Mouse (Mus musculus): Measurements from ENCODE around the gene Kbtbd7. TPM values are rescaled to one million over a fixed set of nuclear protein-coding genes. Genes with fewer than 3 reads are reported as not detected.
A peak's percentile ranks its signal among the peaks of the same experiment; 100 is the strongest.
"Not testable (repeated sequence)": the region's sequence is repeated elsewhere in the genome, so short reads cannot be mapped to it uniquely, and the experiment has no call there.

The Kbtbd7 gene
- polyA plus RNA-seq, 1 experiment from 2014 or later = 15.6 TPM

- Histone ChIP-seq H3K27me3 (no peaks in the 10 kb centered on the region), H3K27ac (replicated peaks) (no peak overlapping the region), H3K4me3 (no peak overlapping the region), H3K9me3 (no peaks in the 10 kb centered on the region), H3K9ac (no peak overlapping the region), H3K4me1 (replicated peaks) (no peaks in the 10 kb centered on the region), H3K4me2 (no peak overlapping the region), H3K36me3 (peaks cover 42% of the 10 kb centered on the region)
- ATAC-seq (ENCODE audit: low read depth) = no peak
- WGBS = 79% methylated on average over 2 of the region's 2 CpGs
Measured at GRCm38 (mm10) chr14:79410662-79411061, 15.6 kb upstream of the Kbtbd7 start.

DNA sequence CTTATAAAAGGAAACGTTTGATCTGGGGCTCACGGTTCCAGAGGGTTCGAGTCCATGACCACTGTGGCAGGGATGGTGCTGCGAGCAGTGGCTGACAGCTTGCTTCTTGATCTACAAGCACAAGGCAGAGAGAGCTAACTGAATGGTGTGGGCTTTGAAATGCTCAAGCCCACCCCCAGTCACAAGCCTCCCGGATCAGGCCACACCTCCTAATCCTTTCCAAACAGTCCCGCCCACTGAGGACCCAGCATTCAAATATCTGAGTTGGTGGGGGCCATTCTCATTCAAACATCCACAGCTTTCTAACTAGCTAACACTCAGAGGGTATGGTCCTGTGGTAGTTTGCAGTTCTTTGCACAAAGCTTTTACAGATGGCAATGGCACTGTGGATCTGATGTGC lies 13.2 kb upstream of the Kbtbd7 start:
- Histone ChIP-seq H3K27me3 (no peaks in the 10 kb centered on the region), H3K4me3 (no peak overlapping the region), H3K36me3 (peaks cover 41% of the 10 kb centered on the region), H3K4me2 (no peak overlapping the region), H3K27ac (replicated peaks) (no peak overlapping the region), H3K4me1 (replicated peaks) (no peaks in the 10 kb centered on the region), H3K9me3 (no peaks in the 10 kb centered on the region), H3K9ac (no peak overlapping the region)
- 86% methylated on average over 6 of the region's 6 CpGs for WGBS
- no peak for ATAC-seq (ENCODE audit: low read depth)

- H3K4me2 ChIP-seq = peak overlapping the region; percentile 13; the same call in 1 of the 2 replicates
- no peak; the same call in 1 of the 2 replicates for ATAC-seq (ENCODE audit: low read depth)
Measured at GRCm38 (mm10) chr14:79420083-79420685, 6.1 kb upstream of the Kbtbd7 start.

DNA sequence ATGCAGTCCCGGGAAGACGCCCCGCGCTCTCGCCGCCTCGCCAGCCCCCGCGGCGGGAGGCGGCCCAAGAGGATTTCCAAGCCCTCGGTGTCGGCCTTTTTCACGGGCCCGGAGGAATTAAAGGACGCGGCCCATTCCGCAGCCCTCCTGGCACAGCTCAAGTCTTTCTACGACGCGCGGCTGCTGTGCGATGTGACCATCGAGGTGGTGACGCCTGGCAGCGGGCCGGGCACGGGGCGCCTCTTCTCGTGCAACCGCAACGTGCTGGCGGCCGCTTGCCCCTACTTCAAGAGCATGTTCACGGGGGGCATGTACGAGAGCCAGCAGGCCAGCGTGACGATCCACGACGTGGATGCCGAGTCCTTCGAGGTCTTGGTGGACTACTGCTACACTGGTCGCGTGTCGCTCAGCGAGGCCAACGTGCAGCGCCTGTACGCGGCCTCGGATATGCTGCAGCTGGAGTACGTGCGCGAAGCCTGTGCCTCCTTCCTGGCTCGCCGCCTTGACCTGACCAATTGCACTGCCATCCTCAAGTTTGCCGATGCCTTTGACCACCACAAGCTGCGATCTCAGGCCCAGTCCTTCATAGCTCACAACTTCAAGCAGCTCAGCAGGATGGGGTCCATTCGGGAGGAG lies 537 bp downstream of the Kbtbd7 start:
- peak overlapping the region; percentile 52 for H3K4me2 ChIP-seq
- peak overlapping the region; percentile 73 for H3K9ac ChIP-seq
- not testable (repeated sequence) for H3K9me3 ChIP-seq; H3K4me1 ChIP-seq (replicated peaks); H3K27me3 ChIP-seq
- peaks cover 19% of the 10 kb centered on the region for H3K36me3 ChIP-seq
- H3K4me3 ChIP-seq = peak overlapping the region; percentile 53
- peak overlapping the region; percentile 92 for H3K27ac ChIP-seq (replicated peaks)
- peak; percentile 71 for ATAC-seq (ENCODE audit: low read depth)
- WGBS = 61% methylated on average over 10 of the region's 59 CpGs

More at GRCm38 (mm10) chr14:79420083-79420685, 6.1 kb upstream of the Kbtbd7 start:
- Histone ChIP-seq H3K9me3 (no peaks in the 10 kb centered on the region), H3K27me3 (no peaks in the 10 kb centered on the region), H3K9ac (no peak overlapping the region), H3K27ac (replicated peaks) (no peak overlapping the region), H3K36me3 (peaks cover 19% of the 10 kb centered on the region), H3K4me3 (no peak overlapping the region), H3K4me1 (replicated peaks) (peaks cover 8% of the 10 kb centered on the region)
- WGBS = 26% methylated on average over 20 of the region's 20 CpGs

DNA sequence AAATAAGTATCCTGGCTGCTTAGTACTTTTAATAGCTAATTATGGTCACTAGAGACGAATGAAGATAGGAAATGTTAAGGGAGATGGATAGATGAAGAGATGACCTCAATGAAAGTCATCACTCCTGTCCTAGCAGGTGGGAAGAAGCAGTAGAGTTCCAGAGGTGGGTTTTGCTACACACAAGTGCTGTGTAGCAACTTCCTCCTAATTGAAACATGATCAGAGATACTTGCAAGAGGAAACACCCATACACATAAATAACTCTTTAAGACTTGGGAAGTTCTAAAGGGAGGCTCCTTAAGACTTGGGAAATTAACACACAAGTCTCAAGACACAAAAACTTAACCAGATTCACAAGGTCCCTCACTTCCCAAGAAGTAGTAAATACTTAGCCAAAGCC lies 7.8 kb downstream of the Kbtbd7 start:
- Histone ChIP-seq H3K9ac (no peak overlapping the region), H3K9me3 (no peaks in the 10 kb centered on the region), H3K27ac (replicated peaks) (no peak overlapping the region), H3K4me1 (replicated peaks) (no peaks in the 10 kb centered on the region), H3K27me3 (no peaks in the 10 kb centered on the region), H3K36me3 (peaks cover 4% of the 10 kb centered on the region; the same call in 1 of the 2 replicates), H3K4me3 (no peak overlapping the region), H3K4me2 (no peak overlapping the region)
- ATAC-seq (ENCODE audit: low read depth) = no peak
- 80% methylated on average over 1 of the region's 1 CpGs for WGBS

- peaks cover 12% of the 10 kb centered on the region for H3K4me1 ChIP-seq (replicated peaks)
- H3K36me3 ChIP-seq = no peaks in the 10 kb centered on the region
- WGBS = 87% methylated on average over 2 of the region's 2 CpGs
- H3K4me3 ChIP-seq = no peak overlapping the region
- no peak overlapping the region for H3K27ac ChIP-seq (replicated peaks)
- no peaks in the 10 kb centered on the region for H3K27me3 ChIP-seq
- H3K9ac ChIP-seq = no peak overlapping the region
- ATAC-seq (ENCODE audit: low read depth) = no peak
- peaks cover 5% of the 10 kb centered on the region; the same call in 1 of the 2 replicates for H3K9me3 ChIP-seq
- H3K4me2 ChIP-seq = no peak overlapping the region
Measured at GRCm38 (mm10) chr14:79440655-79441054, 14.3 kb downstream of the Kbtbd7 start.

GRCm38 (mm10) chr14:79441441-79441840 lies 15.1 kb downstream of the Kbtbd7 start:
- no peak overlapping the region for H3K4me2 ChIP-seq
- no peak overlapping the region for H3K9ac ChIP-seq
- no peak for ATAC-seq (ENCODE audit: low read depth)
- WGBS = 87% methylated on average over 5 of the region's 5 CpGs
- H3K9me3 ChIP-seq = peaks cover 5% of the 10 kb centered on the region; the same call in 1 of the 2 replicates
- H3K4me1 ChIP-seq (replicated peaks) = peaks cover 15% of the 10 kb centered on the region
- no peaks in the 10 kb centered on the region for H3K36me3 ChIP-seq
- no peak overlapping the region for H3K27ac ChIP-seq (replicated peaks)
- no peaks in the 10 kb centered on the region for H3K27me3 ChIP-seq
- no peak overlapping the region for H3K4me3 ChIP-seq

- H3K9ac ChIP-seq = no peak overlapping the region
- no peaks in the 10 kb centered on the region for H3K36me3 ChIP-seq
- H3K9me3 ChIP-seq = peaks cover 3% of the 10 kb centered on the region; the same call in 1 of the 2 replicates
- peaks cover 15% of the 10 kb centered on the region for H3K4me1 ChIP-seq (replicated peaks)
- WGBS = 77% methylated on average over 9 of the region's 9 CpGs
- no peak overlapping the region for H3K4me3 ChIP-seq
- ATAC-seq (ENCODE audit: low read depth) = peak; percentile 25; the same call in 1 of the 2 replicates
- H3K27ac ChIP-seq (replicated peaks) = peak overlapping the region; percentile 39; the same call in 1 of the 2 replicates
- no peaks in the 10 kb centered on the region for H3K27me3 ChIP-seq
- H3K4me2 ChIP-seq = peak overlapping the region; percentile 51
Measured at GRCm38 (mm10) chr14:79444601-79445000, 18.3 kb downstream of the Kbtbd7 start.

- H3K36me3 ChIP-seq = no peaks in the 10 kb centered on the region
- peaks cover 15% of the 10 kb centered on the region for H3K4me1 ChIP-seq (replicated peaks)
- H3K27me3 ChIP-seq = no peaks in the 10 kb centered on the region
- H3K27ac ChIP-seq (replicated peaks) = peak overlapping the region; percentile 84
- H3K4me3 ChIP-seq = peak overlapping the region; percentile 18
- peak overlapping the region; percentile 51 for H3K4me2 ChIP-seq
- peak overlapping the region; percentile 13 for H3K9ac ChIP-seq
- H3K9me3 ChIP-seq = no peaks in the 10 kb centered on the region
- peak; percentile 77 for ATAC-seq (ENCODE audit: low read depth)
- 22% methylated on average over 16 of the region's 16 CpGs for WGBS
Measured at GRCm38 (mm10) chr14:79445055-79445620, 18.8 kb downstream of the Kbtbd7 start.

- not testable (repeated sequence) for H3K36me3 ChIP-seq; H3K4me1 ChIP-seq (replicated peaks); H3K27me3 ChIP-seq; H3K9me3 ChIP-seq; H3K27ac ChIP-seq (replicated peaks)
- Histone ChIP-seq H3K4me2 (peak within 1 kb of the TSS; percentile 66), H3K4me3 (peak within 1 kb of the TSS; percentile 59), H3K9ac (peak within 1 kb of the TSS; percentile 60; the same call in 1 of the 2 replicates)
- peak; percentile 89 for ATAC-seq (ENCODE audit: low read depth)
- 20% methylated on average over 43 of the region's 89 CpGs for WGBS
Measured at GRCm38 (mm10) chr14:79451681-79452590, 25.6 kb downstream of the Kbtbd7 start, which contains the start of gene Kbtbd6. Gene Kbtbd6, plus strand, starts transcription at chr14:79451835.

DNA sequence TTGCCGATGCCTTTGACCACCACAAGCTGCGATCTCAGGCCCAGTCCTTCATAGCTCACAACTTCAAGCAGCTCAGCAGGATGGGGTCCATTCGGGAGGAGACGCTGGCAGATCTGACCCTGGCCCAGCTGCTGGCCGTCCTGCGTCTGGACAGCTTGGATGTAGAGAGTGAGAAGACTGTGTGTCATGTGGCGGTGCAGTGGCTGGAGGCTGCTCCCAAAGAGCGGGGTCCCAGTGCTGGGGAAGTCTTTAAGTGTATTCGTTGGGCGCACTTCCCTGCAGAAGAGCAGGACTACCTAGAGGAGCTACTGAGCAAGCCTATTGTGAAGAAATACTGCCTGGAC lies 26.3 kb downstream of the Kbtbd7 start:
- not testable (repeated sequence) for H3K4me3 ChIP-seq, H3K27me3 ChIP-seq
- 95% methylated on average over 8 of the region's 10 CpGs for WGBS

More for the DNA sequence above, 26.3 kb downstream of the Kbtbd7 start:
- H3K9me3 ChIP-seq; H3K36me3 ChIP-seq; H3K9ac ChIP-seq; H3K27ac ChIP-seq (replicated peaks); H3K4me1 ChIP-seq (replicated peaks); H3K4me2 ChIP-seq: not testable (repeated sequence)
- ATAC-seq (ENCODE audit: low read depth) = peak; percentile 45; the same call in 1 of the 2 replicates

All from neural tube, embryonic 13.5 days (tissue).